Mouse (Mus musculus): ENCODE measurements at regions not wholly inside any gene's neighbourhood (a gene's known extent, or its start where the extent isn't known, plus 50 kb on each side); places are given as distances from the start of the nearest gene placed in this dataset.

DNA sequence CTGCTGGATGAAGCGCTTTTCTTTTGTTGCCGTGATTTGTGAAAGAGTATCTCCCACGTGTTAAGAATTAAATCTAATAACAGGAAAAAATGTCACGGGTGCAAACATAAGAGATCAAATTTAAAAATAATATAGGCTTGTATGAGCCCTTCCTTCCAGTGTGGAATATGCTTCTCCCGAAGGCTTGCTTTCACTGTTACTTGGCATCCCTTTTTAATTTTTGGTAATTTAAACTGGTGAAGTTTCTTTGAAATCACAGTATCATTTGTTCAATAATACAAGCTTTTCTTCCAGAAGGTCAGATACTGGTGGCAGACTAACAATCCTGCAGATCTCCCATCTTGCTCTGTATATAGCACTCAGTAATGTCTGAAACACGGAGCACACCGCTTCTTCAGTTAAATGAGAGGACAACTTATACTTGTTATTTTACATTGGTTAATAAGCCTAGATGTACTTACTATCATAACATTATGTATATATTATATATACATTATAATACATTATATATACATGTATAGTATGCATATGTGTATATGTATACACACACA is 98.2 kb downstream of the Plk2 start:
- 54% methylated on average over 7 of the region's 7 CpGs for WGBS
- H3K4me2 ChIP-seq, result peak overlapping the region; percentile 4; the same call in 1 of the 2 replicates
- no peak overlapping the region for H3K9ac ChIP-seq
- peak overlapping the region; percentile 73 for H3K27ac ChIP-seq
- H3K36me3 ChIP-seq, result no peaks in the 10 kb centered on the region
- no peaks in the 10 kb centered on the region for H3K9me3 ChIP-seq
- H3K4me1 ChIP-seq (replicated peaks), result peaks cover 14% of the 10 kb centered on the region
- peak; percentile 75 for ATAC-seq (ENCODE audit: low FRiP score)
- H3K4me3 ChIP-seq, result no peak overlapping the region
- no peaks in the 10 kb centered on the region for H3K27me3 ChIP-seq

DNA sequence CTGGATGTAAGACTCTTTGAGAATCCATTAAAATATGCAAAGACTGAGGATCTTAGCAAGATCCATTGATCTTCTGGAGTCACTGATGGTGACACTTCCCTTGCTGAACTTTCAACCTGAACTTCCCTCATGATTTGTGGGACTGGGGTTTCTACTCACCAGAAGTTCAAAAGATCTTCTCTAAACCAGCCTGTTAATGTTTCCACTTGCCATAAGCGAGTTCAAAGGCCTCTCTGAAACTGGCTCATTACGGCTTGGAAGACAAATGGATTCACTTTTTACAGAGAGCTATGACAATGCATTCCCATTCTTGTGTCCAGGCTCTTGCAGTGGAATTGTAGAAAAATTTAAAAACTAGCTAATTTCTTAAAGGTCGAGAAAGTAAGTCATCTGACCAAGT is 102.6 kb downstream of the Plk2 start:
- Histone ChIP-seq H3K4me1 (replicated peaks) (peaks cover 10% of the 10 kb centered on the region), H3K27me3 (no peaks in the 10 kb centered on the region), H3K4me3 (no peak overlapping the region), H3K36me3 (no peaks in the 10 kb centered on the region), H3K9ac (no peak overlapping the region), H3K4me2 (no peak overlapping the region), H3K27ac (no peak overlapping the region), H3K9me3 (no peaks in the 10 kb centered on the region)
- ATAC-seq (ENCODE audit: low FRiP score), result no peak
- WGBS, result 88% methylated on average over 3 of the region's 3 CpGs

DNA sequence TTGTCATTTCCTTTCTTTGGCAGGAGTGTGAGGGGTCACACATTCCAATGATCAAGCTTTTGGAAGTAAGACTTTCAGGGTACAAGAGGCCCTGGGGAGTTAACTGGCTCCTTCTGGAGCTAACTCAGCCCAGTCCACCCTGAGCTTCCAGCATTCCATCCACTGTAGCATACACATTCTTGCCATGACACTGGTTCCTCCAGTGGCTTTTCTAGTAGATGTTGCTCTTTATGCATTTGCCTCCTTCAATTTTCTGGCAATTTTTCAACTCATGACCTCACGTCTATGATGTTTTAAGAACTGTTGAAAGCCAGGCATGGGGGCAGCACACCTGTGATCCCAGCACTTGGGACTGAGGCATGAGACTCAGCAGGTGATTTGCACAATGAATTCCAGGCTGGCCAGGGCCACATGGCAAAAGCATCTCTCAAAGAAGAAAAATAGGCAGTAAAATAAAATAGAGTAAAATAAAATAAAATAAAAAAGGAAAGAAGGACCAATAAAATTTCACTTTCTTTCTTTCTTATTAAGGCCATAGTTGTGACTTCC is 113.0 kb downstream of the Plk2 start:
- Histone ChIP-seq H3K4me1 (replicated peaks) (no peaks in the 10 kb centered on the region), H3K36me3 (no peaks in the 10 kb centered on the region), H3K4me3 (no peak overlapping the region), H3K9me3 (peaks cover 5% of the 10 kb centered on the region), H3K9ac (no peak overlapping the region), H3K4me2 (no peak overlapping the region), H3K27ac (no peak overlapping the region), H3K27me3 (no peaks in the 10 kb centered on the region)
- no peak for ATAC-seq (ENCODE audit: low FRiP score)
- 82% methylated on average over 1 of the region's 1 CpGs for WGBS

DNA sequence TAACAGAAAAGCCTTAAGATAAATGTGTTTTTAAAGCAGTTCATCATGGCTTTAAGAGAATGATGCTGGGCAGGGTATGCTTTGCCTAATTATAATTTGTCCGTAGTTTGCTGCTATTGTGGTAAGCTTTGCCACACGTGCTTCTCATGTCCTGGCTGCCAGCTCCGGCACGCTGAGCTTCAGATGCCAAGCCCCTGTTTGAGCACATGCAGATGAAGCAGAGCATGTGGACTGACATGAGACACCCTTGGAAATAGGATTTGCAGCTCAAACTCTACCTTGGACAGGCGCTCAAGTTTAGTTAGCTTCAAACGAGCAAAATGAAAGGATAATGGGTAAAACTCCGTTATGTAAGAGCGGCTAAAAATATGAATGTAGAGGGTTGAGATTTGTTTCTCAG is 123.1 kb downstream of the Plk2 start:
- Histone ChIP-seq H3K27ac (no peak overlapping the region), H3K36me3 (no peaks in the 10 kb centered on the region), H3K4me2 (no peak overlapping the region), H3K9me3 (no peaks in the 10 kb centered on the region), H3K9ac (no peak overlapping the region), H3K4me3 (no peak overlapping the region), H3K4me1 (replicated peaks) (no peaks in the 10 kb centered on the region), H3K27me3 (no peaks in the 10 kb centered on the region)
- ATAC-seq (ENCODE audit: low FRiP score), result no peak
- 92% methylated on average over 8 of the region's 8 CpGs for WGBS

DNA sequence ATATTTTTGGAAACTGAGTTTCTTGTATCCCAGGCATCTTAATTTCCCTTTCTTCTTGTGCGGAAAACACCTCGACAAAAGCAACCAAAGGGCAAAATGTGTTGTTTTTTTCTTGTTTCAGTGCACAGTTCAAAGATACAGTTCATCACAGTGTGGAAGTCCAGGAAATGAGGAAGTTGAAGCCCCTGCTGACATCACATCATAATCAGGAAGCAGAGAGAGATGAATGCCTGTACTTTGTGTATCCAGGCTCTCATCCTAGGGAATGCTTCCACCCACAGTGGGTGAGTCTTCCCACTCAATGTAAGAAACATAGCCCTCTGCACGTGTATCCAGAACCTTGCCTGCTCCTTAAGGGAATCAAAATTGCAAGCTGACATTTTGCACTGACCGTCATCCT is 128.1 kb downstream of the Plk2 start:
- Histone ChIP-seq H3K4me3 (no peak overlapping the region), H3K27ac (no peak overlapping the region), H3K9ac (no peak overlapping the region), H3K36me3 (no peaks in the 10 kb centered on the region), H3K9me3 (no peaks in the 10 kb centered on the region), H3K27me3 (no peaks in the 10 kb centered on the region), H3K4me1 (replicated peaks) (no peaks in the 10 kb centered on the region), H3K4me2 (no peak overlapping the region)
- no peak for ATAC-seq (ENCODE audit: low FRiP score)
- 91% methylated on average over 4 of the region's 4 CpGs for WGBS

DNA sequence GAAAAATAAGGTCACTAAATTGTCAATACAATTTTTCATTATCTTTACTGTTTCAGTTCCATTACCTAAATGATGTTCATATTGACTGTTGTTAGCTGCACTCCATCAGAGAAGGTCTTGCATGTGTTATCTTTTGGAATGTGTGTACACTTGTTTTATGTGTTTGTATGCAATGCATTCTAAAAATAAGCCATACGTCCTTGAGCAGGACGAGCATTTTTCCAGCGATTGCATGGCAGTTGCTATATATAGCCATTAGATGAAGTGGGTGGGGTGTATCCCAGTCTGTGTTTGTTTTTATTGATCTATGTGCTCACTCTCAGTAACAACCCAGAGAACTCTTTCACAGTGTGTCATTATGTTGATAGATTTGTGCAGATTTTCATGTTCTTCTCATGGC is 132.8 kb downstream of the Plk2 start:
- Histone ChIP-seq H3K36me3 (no peaks in the 10 kb centered on the region), H3K27ac (no peak overlapping the region), H3K4me3 (no peak overlapping the region), H3K9ac (no peak overlapping the region), H3K4me2 (no peak overlapping the region), H3K4me1 (replicated peaks) (no peaks in the 10 kb centered on the region), H3K9me3 (no peaks in the 10 kb centered on the region), H3K27me3 (no peaks in the 10 kb centered on the region)
- no peak for ATAC-seq (ENCODE audit: low FRiP score)
- WGBS, result 85% methylated on average over 3 of the region's 3 CpGs

DNA sequence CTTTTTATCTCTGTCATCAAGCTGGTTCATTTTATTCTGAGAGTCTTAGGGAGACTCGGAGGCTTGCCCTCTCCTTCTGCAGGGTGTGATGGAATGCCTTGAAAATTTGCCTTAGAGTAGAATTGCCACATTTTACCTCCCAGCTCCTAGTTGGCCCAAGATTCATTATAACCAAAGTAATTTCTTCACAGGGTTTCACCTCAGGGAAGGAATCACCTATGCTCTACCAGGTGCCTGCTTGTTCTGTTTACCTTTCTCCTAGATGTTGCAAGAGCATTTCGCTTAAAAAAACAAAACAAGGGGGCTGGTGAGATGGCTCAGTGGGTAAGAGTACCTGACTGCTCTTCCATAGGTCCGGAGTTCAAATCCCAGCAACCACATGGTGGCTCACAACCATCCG is 134.8 kb downstream of the Plk2 start:
- ATAC-seq (ENCODE audit: low FRiP score), result no peak
- Histone ChIP-seq H3K4me2 (no peak overlapping the region), H3K9me3 (no peaks in the 10 kb centered on the region), H3K36me3 (no peaks in the 10 kb centered on the region), H3K9ac (no peak overlapping the region), H3K27me3 (no peaks in the 10 kb centered on the region), H3K4me1 (replicated peaks) (peaks cover 5% of the 10 kb centered on the region), H3K27ac (no peak overlapping the region), H3K4me3 (no peak overlapping the region)
- WGBS, result 94% methylated on average over 4 of the region's 4 CpGs

DNA sequence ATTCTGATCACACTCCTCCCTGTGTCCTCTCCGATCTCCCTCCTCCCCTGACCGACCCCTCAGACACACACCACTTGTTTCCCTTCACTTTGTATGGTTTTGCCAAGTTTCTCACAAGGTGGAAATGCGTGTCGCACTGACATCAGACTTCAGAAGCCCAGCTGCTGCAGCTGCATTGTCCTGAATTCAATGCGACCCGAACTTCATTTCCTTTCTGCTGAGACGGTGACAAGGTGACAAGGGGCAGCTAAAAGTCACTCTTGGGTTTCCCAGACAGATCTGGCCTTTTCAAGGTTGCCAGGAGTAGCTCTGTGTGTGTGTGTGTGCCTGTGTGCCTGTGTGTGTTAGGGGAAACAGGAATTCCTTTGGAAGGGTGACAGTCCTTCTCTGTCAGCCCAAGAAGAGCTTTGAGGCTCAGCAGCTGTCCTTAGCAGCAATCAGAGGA is 139.5 kb downstream of the Plk2 start:
- Histone ChIP-seq H3K9ac (no peak overlapping the region), H3K36me3 (no peaks in the 10 kb centered on the region), H3K9me3 (no peaks in the 10 kb centered on the region), H3K4me2 (no peak overlapping the region), H3K27ac (no peak overlapping the region; the same call in 1 of the 2 replicates), H3K4me3 (no peak overlapping the region), H3K27me3 (no peaks in the 10 kb centered on the region), H3K4me1 (replicated peaks) (peaks cover 5% of the 10 kb centered on the region)
- no peak for ATAC-seq (ENCODE audit: low FRiP score)
- WGBS, result 16% methylated on average over 7 of the region's 7 CpGs

DNA sequence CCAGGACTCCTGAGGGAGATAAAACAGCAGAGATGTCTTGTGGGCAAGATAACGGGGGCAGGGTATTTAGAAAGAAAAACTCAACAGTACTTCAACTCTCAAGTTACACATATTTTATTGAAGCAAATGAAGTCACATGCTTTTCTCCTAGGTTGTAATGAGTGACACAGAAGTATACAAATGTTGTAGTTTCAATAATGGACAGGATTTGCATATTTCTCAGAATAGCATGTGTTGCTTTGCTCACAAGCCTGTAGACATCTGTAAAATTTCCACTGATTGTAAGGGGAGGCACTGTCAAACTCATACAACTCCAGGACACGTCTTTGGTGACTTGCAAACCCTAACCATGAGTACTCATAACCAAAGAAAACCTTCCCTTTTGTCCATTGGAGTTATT is 140.9 kb downstream of the Plk2 start:
- no peaks in the 10 kb centered on the region for H3K36me3 ChIP-seq
- ATAC-seq (ENCODE audit: low FRiP score), result no peak
- no peak overlapping the region for H3K9ac ChIP-seq
- H3K27ac ChIP-seq, result no peak overlapping the region
- 88% methylated on average over 2 of the region's 2 CpGs for WGBS
- H3K4me3 ChIP-seq, result no peak overlapping the region
- no peaks in the 10 kb centered on the region for H3K27me3 ChIP-seq
- peaks cover 10% of the 10 kb centered on the region for H3K4me1 ChIP-seq (replicated peaks)
- no peak overlapping the region for H3K4me2 ChIP-seq
- no peaks in the 10 kb centered on the region for H3K9me3 ChIP-seq

DNA sequence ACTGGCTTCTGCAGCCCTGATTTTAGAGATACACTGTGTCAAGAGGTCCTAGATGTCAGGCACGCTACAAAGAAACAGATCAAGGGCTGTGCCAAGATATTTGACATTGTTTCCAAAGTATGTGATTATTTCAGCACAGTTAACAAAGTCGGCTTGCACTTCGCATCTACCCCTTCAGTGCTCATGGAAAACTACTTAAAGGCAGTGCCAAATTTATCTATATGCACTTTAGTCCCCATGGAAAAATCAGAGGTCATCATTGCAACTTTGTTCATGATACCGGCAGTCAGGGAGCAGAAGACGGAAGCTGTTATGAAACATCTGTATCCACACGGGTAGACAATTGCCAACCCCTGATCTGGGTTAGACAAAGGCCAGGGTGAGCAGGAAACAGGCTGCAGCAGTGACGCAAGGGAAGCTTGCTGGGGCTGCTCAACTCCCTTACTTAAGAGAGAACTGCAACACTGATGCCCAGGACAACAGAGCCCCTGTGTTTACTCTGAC is 143.2 kb downstream of the Plk2 start:
- Histone ChIP-seq H3K4me1 (replicated peaks) (peaks cover 11% of the 10 kb centered on the region), H3K36me3 (no peaks in the 10 kb centered on the region), H3K9me3 (no peaks in the 10 kb centered on the region), H3K4me3 (no peak overlapping the region), H3K9ac (no peak overlapping the region), H3K27me3 (no peaks in the 10 kb centered on the region), H3K27ac (no peak overlapping the region), H3K4me2 (no peak overlapping the region)
- no peak for ATAC-seq (ENCODE audit: low FRiP score)
- WGBS, result 68% methylated on average over 7 of the region's 7 CpGs

DNA sequence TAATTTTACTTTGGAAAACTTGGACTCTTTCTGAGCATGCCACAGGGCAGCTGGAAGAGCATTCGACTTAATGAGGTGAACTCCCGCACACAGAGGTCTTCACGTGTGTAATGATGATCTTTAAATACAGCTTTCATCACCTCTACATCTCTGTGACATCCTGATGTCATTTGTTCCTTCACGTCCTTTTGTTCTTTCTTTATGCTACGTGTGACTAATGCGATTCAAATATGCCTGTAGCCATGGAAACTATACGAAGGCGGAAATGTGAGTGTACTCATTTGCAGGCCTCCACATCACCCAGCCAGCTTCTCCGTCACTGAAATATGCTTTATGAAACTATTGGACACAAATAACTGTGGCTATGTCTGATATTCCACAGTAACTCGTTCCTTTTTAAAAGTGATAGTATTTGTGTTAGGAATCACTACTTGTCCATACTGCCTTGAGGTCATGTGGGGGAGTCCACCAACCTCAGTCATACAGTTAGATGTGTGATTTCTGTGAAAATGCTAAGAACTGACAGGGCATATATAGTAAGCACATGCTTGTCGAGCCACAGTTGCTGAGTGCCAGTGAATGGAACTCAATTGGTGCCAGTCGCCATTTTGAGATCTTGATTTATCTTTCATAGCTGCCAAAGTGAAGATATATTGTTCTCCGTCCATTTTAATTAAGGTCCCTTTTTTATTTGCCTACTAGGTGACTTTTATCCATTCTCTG is 145.9 kb downstream of the Plk2 start:
- H3K9me3 ChIP-seq, result no peaks in the 10 kb centered on the region
- no peaks in the 10 kb centered on the region for H3K27me3 ChIP-seq
- H3K4me3 ChIP-seq, result no peak overlapping the region
- H3K4me1 ChIP-seq (replicated peaks), result peaks cover 6% of the 10 kb centered on the region; the same call in 1 of the 2 replicates
- H3K36me3 ChIP-seq, result no peaks in the 10 kb centered on the region
- 42% methylated on average over 13 of the region's 13 CpGs for WGBS
- H3K27ac ChIP-seq, result peak overlapping the region; percentile 19; the same call in 1 of the 2 replicates
- H3K9ac ChIP-seq, result no peak overlapping the region
- no peak overlapping the region for H3K4me2 ChIP-seq
- peak; percentile 43; the same call in 1 of the 2 replicates for ATAC-seq (ENCODE audit: low FRiP score)

DNA sequence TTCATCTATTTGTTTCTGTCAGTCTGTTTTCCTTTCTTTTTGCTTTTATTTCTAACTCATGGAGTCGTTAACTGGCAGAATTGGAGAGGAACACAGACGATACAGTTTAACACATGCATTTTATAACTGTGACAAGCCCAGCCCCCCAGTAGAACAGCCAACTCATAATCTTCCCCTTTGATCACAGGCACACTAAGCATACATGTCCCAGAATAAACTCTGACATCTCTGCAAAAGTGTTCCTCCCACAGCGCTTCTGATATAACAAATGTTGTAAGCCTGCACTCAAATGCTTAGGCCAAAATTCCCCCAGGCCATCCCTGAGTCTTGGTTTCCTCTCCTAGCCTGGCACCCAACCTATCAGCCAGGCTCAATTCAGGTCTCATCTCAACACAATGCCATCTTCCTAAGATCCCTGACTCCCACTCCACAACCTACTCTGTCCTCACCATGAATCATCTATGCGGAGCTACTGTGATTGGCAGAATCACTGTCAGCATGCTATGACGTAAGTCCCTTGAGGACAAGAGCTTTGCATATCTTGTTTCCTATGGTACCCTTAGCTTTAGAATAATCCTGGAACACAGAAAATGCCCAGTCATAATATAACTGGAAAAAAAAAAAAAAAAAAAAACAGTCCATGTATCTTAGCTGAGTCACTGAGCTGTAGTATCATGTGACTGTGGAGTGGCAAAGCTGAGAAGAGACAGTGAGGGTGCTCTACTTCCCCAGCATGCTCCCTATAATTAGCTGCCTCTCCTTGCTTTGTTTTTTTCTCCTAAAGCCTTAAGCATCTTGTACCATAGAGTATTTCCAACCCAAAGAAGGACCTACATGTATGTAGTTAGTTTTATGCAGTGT is 146.7 kb downstream of the Plk2 start:
- ATAC-seq (ENCODE audit: low FRiP score), result no peak
- H3K4me1 ChIP-seq (replicated peaks), result peaks cover 6% of the 10 kb centered on the region; the same call in 1 of the 2 replicates
- no peaks in the 10 kb centered on the region for H3K36me3 ChIP-seq
- no peak overlapping the region for H3K4me2 ChIP-seq
- H3K27ac ChIP-seq, result no peak overlapping the region
- 83% methylated on average over 5 of the region's 5 CpGs for WGBS
- no peak overlapping the region for H3K9ac ChIP-seq
- H3K27me3 ChIP-seq, result no peaks in the 10 kb centered on the region
- H3K9me3 ChIP-seq, result no peaks in the 10 kb centered on the region
- H3K4me3 ChIP-seq, result no peak overlapping the region
